Mouse (Mus musculus): ENCODE data around the gene Mfsd4b2.

DNA sequence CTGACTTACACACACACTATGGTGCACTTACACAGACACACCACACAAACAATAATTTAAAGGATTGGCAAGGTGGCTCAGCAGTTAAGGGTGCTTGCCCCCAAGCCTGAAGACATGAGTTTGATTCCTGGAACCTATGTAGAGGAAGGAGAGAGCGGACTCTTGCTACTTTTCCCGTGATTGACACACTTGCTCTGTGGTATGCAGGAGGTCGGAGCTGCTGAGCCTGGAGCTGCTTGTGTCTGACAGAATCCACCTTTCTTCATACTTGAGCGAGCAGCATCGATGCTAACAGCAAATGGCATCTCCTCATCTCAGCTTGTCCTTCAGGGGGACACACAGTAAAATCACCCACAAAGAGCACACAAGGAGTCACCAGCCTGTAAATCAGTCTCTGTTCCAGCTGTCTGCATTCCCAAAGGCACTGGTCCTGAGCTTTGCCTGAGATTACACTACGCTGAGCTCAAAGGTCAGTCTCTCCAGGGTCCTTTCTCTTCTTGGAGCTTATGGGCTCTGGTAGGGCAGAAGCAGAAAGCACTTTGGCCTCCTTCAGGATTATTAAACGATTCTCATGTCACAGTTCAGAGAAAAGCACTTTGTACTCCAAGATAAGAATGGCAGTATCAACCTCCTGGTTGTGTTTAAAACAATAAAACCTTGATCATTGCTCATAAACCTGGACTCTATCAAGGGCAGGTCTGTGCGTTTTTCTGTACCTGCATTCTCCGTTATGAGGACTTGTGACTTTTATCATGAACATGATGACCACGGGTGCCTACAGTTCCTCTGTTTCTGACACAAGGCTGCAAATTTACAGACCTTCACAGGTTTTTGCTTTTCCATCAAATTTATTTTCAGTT, 19.7 kb downstream of the Mfsd4b2 start:
- TF ChIP-seq POLR2A (IDR thresholded peaks at IDR 0.05; ENCODE audit: insufficient read length, low read depth), result no peak
- TF ChIP-seq MYOD1 (IDR thresholded peaks at IDR 0.05; ENCODE audit: control insufficient read depth in 1 of 3, insufficient read length in 2 of 3, low read depth in 2 of 3), result no peak
- TF ChIP-seq TCF3 (IDR thresholded peaks at IDR 0.05; ENCODE audit: insufficient read length, low read depth), result no peak
- TF ChIP-seq USF1 (IDR thresholded peaks at IDR 0.05; ENCODE audit: low read depth), result no peak
- no peak for TF ChIP-seq MAX (IDR thresholded peaks at IDR 0.05; ENCODE audit: low read depth)
- no peak for TF ChIP-seq MYOG (IDR thresholded peaks at IDR 0.05; ENCODE audit: control insufficient read depth in 1 of 3, insufficient read depth in 1 of 3, insufficient read length in 2 of 3, low read depth in 2 of 3)
- no peak for TF ChIP-seq REST (IDR thresholded peaks at IDR 0.05; ENCODE audit: insufficient read depth, insufficient read length)
- TF ChIP-seq E2F4 (IDR thresholded peaks at IDR 0.05; ENCODE audit: insufficient read depth), result no peak
- no peak for TF ChIP-seq CEBPB (IDR thresholded peaks at IDR 0.05; ENCODE audit: insufficient read depth, poor library complexity, severe bottlenecking)
- no peak for TF ChIP-seq SRF (IDR thresholded peaks at IDR 0.05; ENCODE audit: control insufficient read depth, insufficient read length, low read depth)
- no peak for TF ChIP-seq TCF12 (IDR thresholded peaks at IDR 0.05; ENCODE audit: insufficient read depth, poor library complexity, severe bottlenecking)
- TF ChIP-seq POLR2AphosphoS2 (IDR thresholded peaks at IDR 0.05; ENCODE audit: insufficient read length, low read depth), result no peak
